Mouse (Mus musculus) olfactory bulb, adult 2 months (tissue): ENCODE data around the gene Car8. TPM values are rescaled to one million over a fixed set of nuclear protein-coding genes. Genes with fewer than 3 reads are reported as not detected.
"Not testable (repeated sequence)": the region's sequence is repeated elsewhere in the genome, so short reads cannot be mapped to it uniquely, and the experiment has no call there.

ENCODE experiments used
- H3K27ac ChIP-seq: fragments of 200-500 bp; 2 replicates; pipeline ENCODE4 v1.5.1; 2012; ENCODE audit warnings: low read depth, low read length; ENCODE audit not compliant: insufficient read depth
- H3K4me1 ChIP-seq: fragments of 200-500 bp; 2 replicates; pipeline ENCODE4 v1.6.1; 2012; ENCODE audit warnings: low read length; ENCODE audit not compliant: control insufficient read depth, insufficient read depth
- H3K4me3 ChIP-seq: fragments of 200-500 bp; 2 replicates; pipeline ENCODE4 v1.5.1; 2012; ENCODE audit warnings: mild to moderate bottlenecking, low read depth, low read length, moderate library complexity; ENCODE audit not compliant: insufficient read depth
- CTCF ChIP-seq: fragments of 200-500 bp; IDR thresholded peaks from 2 replicates; pipeline ENCODE4 v1.5.1; 2012; ENCODE audit warnings: low read depth, mild to moderate bottlenecking, low read length, moderate library complexity; ENCODE audit not compliant: insufficient read depth
- POLR2A ChIP-seq: fragments of 200-500 bp; IDR thresholded peaks from 2 replicates; pipeline ENCODE4 v1.6.1; 2012; ENCODE audit warnings: mild to moderate bottlenecking, low read depth, low read length, moderate library complexity; ENCODE audit not compliant: insufficient read depth
- WGBS: fragments of 180-500 bp; shearing (Covaris S2); methylation state at CpG from one replicate; pipeline ENCODE4 v1.1.7; 2018; 5-methylcytosine and 5-hydroxymethylcytosine counted together
- polyA plus RNA-seq: library from polyadenylated mRNA; stranded (reverse); fragments of >200 nt; gene quantifications from 2 replicates; pipeline ENCODE4 v1.2.4, GENCODE M21; 2012; ENCODE audit warnings: low replicate concordance; ENCODE audit not compliant: missing spikeins, insufficient read depth, insufficient read length

Gene Car8
- polyA plus RNA-seq, 1 experiment: not detected

- Histone ChIP-seq H3K4me1 (no peaks in the 10 kb centered on the region), H3K27ac (no peak overlapping the region), H3K4me3 (no peak overlapping the region)
- TF ChIP-seq POLR2A (no peak), CTCF (no peak)
- WGBS: 76% methylated on average over 4 of the region's 4 CpGs
Measured at GRCm38 (mm10) chr4:8180576-8180975, 58.3 kb downstream of the Car8 start.

DNA sequence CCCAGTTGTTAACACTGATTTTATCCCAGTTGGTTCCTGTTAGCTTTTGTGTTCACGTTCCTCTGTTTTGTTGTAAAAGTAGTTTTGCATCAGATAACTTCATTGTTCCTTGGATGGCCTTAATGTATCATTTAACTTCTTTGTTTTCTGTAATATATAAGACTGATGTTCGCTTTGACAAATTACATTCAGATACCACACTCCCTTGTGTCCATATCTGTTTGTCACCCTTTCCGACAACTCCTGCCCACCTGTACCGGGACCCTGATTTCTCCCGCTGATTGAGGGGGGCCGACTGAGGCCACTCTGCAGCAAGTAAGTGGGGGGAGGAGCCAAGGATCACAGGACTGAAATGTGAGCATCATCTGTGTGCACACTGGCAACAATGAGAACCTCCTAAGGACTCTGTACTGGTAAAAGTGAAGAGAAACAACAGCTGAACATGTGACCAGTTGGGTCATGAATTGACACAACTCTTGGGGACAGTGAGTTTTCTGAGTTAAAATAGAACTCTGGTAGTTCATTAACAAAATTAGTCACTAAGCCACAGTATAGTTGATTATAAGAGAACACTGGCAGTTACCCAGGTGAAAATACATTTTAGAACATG lies 84.1 kb downstream of the Car8 start:
- WGBS: 85% methylated on average over 6 of the region's 6 CpGs
- no peak overlapping the region for H3K27ac ChIP-seq
- TF ChIP-seq CTCF: no peak
- no peak for TF ChIP-seq POLR2A

DNA sequence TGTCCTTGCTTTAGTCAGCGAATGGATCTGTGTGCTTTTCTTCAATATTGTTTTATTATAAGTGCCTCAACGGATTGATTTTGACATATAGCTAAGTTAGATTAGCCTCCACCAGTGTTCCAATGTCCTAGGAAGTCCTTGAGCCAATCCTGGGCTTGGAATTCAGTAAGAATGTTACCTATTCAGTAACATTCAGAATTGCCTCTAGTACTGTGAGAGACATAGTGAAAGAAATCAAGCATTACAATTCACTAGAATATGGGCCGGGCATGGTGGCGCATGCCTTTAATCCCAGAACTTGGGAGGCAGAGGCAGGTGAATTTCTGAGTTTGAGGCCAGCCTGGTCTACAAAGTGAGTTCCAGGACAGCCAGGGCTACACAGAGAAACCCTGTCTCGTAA lies 84.9 kb downstream of the Car8 start:
- H3K4me3 ChIP-seq, H3K4me1 ChIP-seq, H3K27ac ChIP-seq: not testable (repeated sequence)
- 89% methylated on average over 5 of the region's 5 CpGs for WGBS

More for the DNA sequence above, 84.1 kb downstream of the Car8 start:
- Histone ChIP-seq H3K4me3 (no peak overlapping the region), H3K4me1 (no peaks in the 10 kb centered on the region)

DNA sequence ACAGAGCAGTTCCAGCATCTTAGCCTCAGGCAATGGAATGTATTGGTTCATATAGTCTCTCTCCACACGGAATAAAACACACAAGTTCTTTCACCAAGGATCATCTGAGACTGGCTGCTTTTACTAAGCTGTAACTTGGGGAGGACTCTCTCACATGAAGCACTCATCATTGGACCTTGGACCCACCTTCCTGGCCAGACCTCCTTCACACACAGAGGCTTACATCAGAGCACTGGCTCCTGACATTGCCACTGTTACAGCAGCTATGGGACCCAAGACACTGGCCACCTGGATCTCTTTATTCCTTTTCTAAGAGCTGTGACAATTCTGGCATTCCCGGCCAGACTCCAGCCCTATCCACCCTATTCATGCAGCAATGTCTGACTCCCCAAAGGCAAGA lies 101.4 kb downstream of the Car8 start:
- H3K4me1 ChIP-seq: no peaks in the 10 kb centered on the region
- TF ChIP-seq CTCF: no peak
- TF ChIP-seq POLR2A: no peak
- H3K27ac ChIP-seq: no peak overlapping the region
- no peak overlapping the region for H3K4me3 ChIP-seq
- 82% methylated on average over 2 of the region's 2 CpGs for WGBS

- no peak overlapping the region for H3K4me3 ChIP-seq
- TF ChIP-seq CTCF (no peak), POLR2A (no peak)
- no peak overlapping the region for H3K27ac ChIP-seq
- 97% methylated on average over 2 of the region's 2 CpGs for WGBS
- H3K4me1 ChIP-seq: no peaks in the 10 kb centered on the region
Measured at GRCm38 (mm10) chr4:8132024-8132423, 106.8 kb downstream of the Car8 start.

- Histone ChIP-seq H3K4me3 (no peak overlapping the region), H3K4me1 (no peaks in the 10 kb centered on the region), H3K27ac (no peak overlapping the region)
- WGBS: 83% methylated on average over 3 of the region's 3 CpGs
- TF ChIP-seq POLR2A (no peak), CTCF (no peak)
Measured at GRCm38 (mm10) chr4:8113558-8113957, 125.3 kb downstream of the Car8 start.

DNA sequence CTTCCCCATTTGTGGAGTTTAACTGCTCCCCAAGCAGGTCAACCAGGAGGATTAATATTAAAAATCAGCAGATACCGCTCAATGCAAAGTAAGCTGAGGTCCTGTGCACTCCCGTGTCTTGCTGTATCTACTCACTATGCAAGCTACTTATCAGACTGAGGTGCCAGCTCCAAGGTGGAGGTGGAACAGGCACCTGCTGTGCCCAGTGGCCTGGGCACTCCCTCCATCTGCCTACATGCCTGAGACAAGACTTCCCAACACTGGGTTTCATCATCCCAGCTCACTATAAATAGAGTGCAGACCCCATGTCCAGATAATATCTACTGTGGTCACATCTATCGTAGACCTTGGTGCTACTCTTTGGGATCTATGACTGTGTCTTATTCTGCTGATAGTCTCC lies 127.0 kb downstream of the Car8 start:
- WGBS: 93% methylated on average over 3 of the region's 3 CpGs
- no peak for TF ChIP-seq POLR2A
- TF ChIP-seq CTCF: no peak
- H3K4me3 ChIP-seq: no peak overlapping the region
- no peak overlapping the region for H3K27ac ChIP-seq
- H3K4me1 ChIP-seq: no peaks in the 10 kb centered on the region

- Histone ChIP-seq H3K4me1 (no peaks in the 10 kb centered on the region), H3K4me3 (no peak overlapping the region), H3K27ac (no peak overlapping the region)
- WGBS: 32% methylated on average over 16 of the region's 16 CpGs
- TF ChIP-seq POLR2A: no peak
- no peak for TF ChIP-seq CTCF
Measured at GRCm38 (mm10) chr4:8109906-8110567, 128.8 kb downstream of the Car8 start.

- H3K4me3 ChIP-seq: no peak overlapping the region
- no peak overlapping the region for H3K27ac ChIP-seq
- no peaks in the 10 kb centered on the region for H3K4me1 ChIP-seq
- 51% methylated on average over 3 of the region's 3 CpGs for WGBS
- TF ChIP-seq CTCF: no peak
- no peak for TF ChIP-seq POLR2A
Measured at GRCm38 (mm10) chr4:8101466-8101865, 137.4 kb downstream of the Car8 start.

- no peaks in the 10 kb centered on the region for H3K4me1 ChIP-seq
- TF ChIP-seq CTCF (no peak), POLR2A (no peak)
- H3K4me3 ChIP-seq: no peak overlapping the region
- 80% methylated on average over 4 of the region's 4 CpGs for WGBS
- H3K27ac ChIP-seq: no peak overlapping the region
Measured at GRCm38 (mm10) chr4:8098084-8098483, 140.8 kb downstream of the Car8 start.
